Mouse (Mus musculus): ENCODE measurements around the gene Snx15. TPM values are rescaled to one million over a fixed set of nuclear protein-coding genes. Genes with fewer than 3 reads are reported as not detected.

Gene Snx15
- polyA plus RNA-seq, 1 experiment from 2014 or later: 59.6 TPM

- no peak overlapping the region for H3K4me3 ChIP-seq (replicated peaks; ENCODE audit: low read length)
Observed at GRCm38 (mm10) chr19:6069851-6070250, 58.3 kb downstream of the Snx15 start.

More at GRCm38 (mm10) chr19:6069851-6070250, 58.3 kb downstream of the Snx15 start:
- no peak overlapping the region for H3K4me2 ChIP-seq (replicated peaks)
- 94% methylated on average over 10 of the region's 10 CpGs for WGBS
- no peak overlapping the region for H3K27ac ChIP-seq
- peaks cover 50% of the 10 kb centered on the region for H3K36me3 ChIP-seq (replicated peaks; ENCODE audit: control insufficient read depth, insufficient read depth)
- peaks cover 16% of the 10 kb centered on the region for H3K4me1 ChIP-seq (replicated peaks; ENCODE audit: control insufficient read depth, insufficient read depth, low read length)
- DNase-seq (ENCODE audit: low spot score) (no peak), ATAC-seq (ENCODE audit: low FRiP score) (no peak)
- H3K27me3 ChIP-seq (ENCODE audit: control insufficient read depth, insufficient read depth, low read length): no peaks in the 10 kb centered on the region
- no peaks in the 10 kb centered on the region for H3K9me3 ChIP-seq (ENCODE audit: control insufficient read depth, low read length)
- no peak overlapping the region for H3K9ac ChIP-seq

Other genes with a start within 250 kb of the Snx15 start
- gene Tigd3, start 234.2 kb downstream of the Snx15 start, polyA plus RNA-seq (2014; fragmentation: Nextera tagmentation; extraction: Ambion mirVana): 6.1 and 9.4 TPM in 2 replicates
- gene Dpf2, start 215.3 kb downstream of the Snx15 start, polyA plus RNA-seq (2014; fragmentation: Nextera tagmentation; extraction: Ambion mirVana): 88.2 and 94.7 TPM in 2 replicates
- 16.9 and 18.5 TPM in 2 replicates for gene Cdc42ep2, start 203.5 kb downstream of the Snx15 start, polyA plus RNA-seq (2014; fragmentation: Nextera tagmentation; extraction: Ambion mirVana)
- gene Pola2, start 164.1 kb downstream of the Snx15 start, polyA plus RNA-seq (2014; fragmentation: Nextera tagmentation; extraction: Ambion mirVana): 22.2 and 24.2 TPM in 2 replicates
- gene Slc22a20, start 142.2 kb downstream of the Snx15 start, polyA plus RNA-seq (2014; fragmentation: Nextera tagmentation; extraction: Ambion mirVana): not detected in 2 replicates
- gene Capn1, start 112.4 kb downstream of the Snx15 start, polyA plus RNA-seq (2014; fragmentation: Nextera tagmentation; extraction: Ambion mirVana): 5.4 and 6.5 TPM in 2 replicates
- 28.7 and 32.9 TPM in 2 replicates for gene Syvn1, start 81.7 kb downstream of the Snx15 start, polyA plus RNA-seq (2014; fragmentation: Nextera tagmentation; extraction: Ambion mirVana)
- 64.2 and 64.5 TPM in 2 replicates for gene Mrpl49, start 70.5 kb downstream of the Snx15 start, polyA plus RNA-seq (2014; fragmentation: Nextera tagmentation; extraction: Ambion mirVana)
- gene Fau, start 70.5 kb downstream of the Snx15 start, polyA plus RNA-seq (2014; fragmentation: Nextera tagmentation; extraction: Ambion mirVana): 537 and 672 TPM in 2 replicates
- gene Znhit2, start 67.1 kb downstream of the Snx15 start, polyA plus RNA-seq (2014; fragmentation: Nextera tagmentation; extraction: Ambion mirVana): 35.3 and 36.3 TPM in 2 replicates
- 58.9 and 59.8 TPM in 2 replicates for gene Tm7sf2, start 59.9 kb downstream of the Snx15 start, polyA plus RNA-seq (2014; fragmentation: Nextera tagmentation; extraction: Ambion mirVana)
- gene Vps51, start 51.1 kb downstream of the Snx15 start, polyA plus RNA-seq (2014; fragmentation: Nextera tagmentation; extraction: Ambion mirVana): 71.7 and 74.2 TPM in 2 replicates
- gene Tmem262, start 48.3 kb downstream of the Snx15 start, polyA plus RNA-seq (2014; fragmentation: Nextera tagmentation; extraction: Ambion mirVana): not detected in 2 replicates
- 1.0 and 1.2 TPM in 2 replicates for gene Gm28374, start 46.0 kb downstream of the Snx15 start, polyA plus RNA-seq (2014; fragmentation: Nextera tagmentation; extraction: Ambion mirVana)
- gene Zfpl1, start 43.3 kb downstream of the Snx15 start, polyA plus RNA-seq (2014; fragmentation: Nextera tagmentation; extraction: Ambion mirVana): 75.1 and 75.4 TPM in 2 replicates
- 6.3 and 6.8 TPM in 2 replicates for gene Cdca5, start 43.3 kb downstream of the Snx15 start, polyA plus RNA-seq (2014; fragmentation: Nextera tagmentation; extraction: Ambion mirVana)
- not detected in 2 replicates for gene AC131692.1, start 33.9 kb downstream of the Snx15 start, polyA plus RNA-seq (2014; fragmentation: Nextera tagmentation; extraction: Ambion mirVana)
- 0.52 and 0.59 TPM in 2 replicates for gene Naaladl1, start 22.5 kb downstream of the Snx15 start, polyA plus RNA-seq (2014; fragmentation: Nextera tagmentation; extraction: Ambion mirVana)
- gene Sac3d1, start 9.7 kb downstream of the Snx15 start, polyA plus RNA-seq (2014; fragmentation: Nextera tagmentation; extraction: Ambion mirVana): 51.3 and 54.5 TPM in 2 replicates
- not detected in 2 replicates for gene Batf2, start 12.7 kb upstream of the Snx15 start, polyA plus RNA-seq (2014; fragmentation: Nextera tagmentation; extraction: Ambion mirVana)
- gene Arl2, start 13.2 kb upstream of the Snx15 start, polyA plus RNA-seq (2014; fragmentation: Nextera tagmentation; extraction: Ambion mirVana): 114 and 117 TPM in 2 replicates
- not detected in 2 replicates for gene Majin, start 56.1 kb upstream of the Snx15 start, polyA plus RNA-seq (2014; fragmentation: Nextera tagmentation; extraction: Ambion mirVana)
- not detected in 2 replicates for gene Gpha2, start 98.1 kb upstream of the Snx15 start, polyA plus RNA-seq (2014; fragmentation: Nextera tagmentation; extraction: Ambion mirVana)
- 140 and 158 TPM in 2 replicates for gene Ppp2r5b, start 107.6 kb upstream of the Snx15 start, polyA plus RNA-seq (2014; fragmentation: Nextera tagmentation; extraction: Ambion mirVana)
- 14.5 and 14.8 TPM in 2 replicates for gene Atg2a, start 113.4 kb upstream of the Snx15 start, polyA plus RNA-seq (2014; fragmentation: Nextera tagmentation; extraction: Ambion mirVana)
- gene Ehd1, start 148.4 kb upstream of the Snx15 start, polyA plus RNA-seq (2014; fragmentation: Nextera tagmentation; extraction: Ambion mirVana): 80.0 and 84.9 TPM in 2 replicates
- 0.56 and 0.63 TPM in 2 replicates for gene Cdc42bpg, start 178.2 kb upstream of the Snx15 start, polyA plus RNA-seq (2014; fragmentation: Nextera tagmentation; extraction: Ambion mirVana)
- 46.7 and 51.5 TPM in 2 replicates for gene Men1, start 206.7 kb upstream of the Snx15 start, polyA plus RNA-seq (2014; fragmentation: Nextera tagmentation; extraction: Ambion mirVana)
- gene Map4k2, start 212.8 kb upstream of the Snx15 start, polyA plus RNA-seq (2014; fragmentation: Nextera tagmentation; extraction: Ambion mirVana): 12.4 and 15.4 TPM in 2 replicates
- gene Sf1, start 235.4 kb upstream of the Snx15 start, polyA plus RNA-seq (2014; fragmentation: Nextera tagmentation; extraction: Ambion mirVana): 103 and 112 TPM in 2 replicates

Data from hindbrain, embryonic 14.5 days (tissue).